Mouse (Mus musculus): Measurements from ENCODE around the gene Dennd2a.
"Not testable (repeated sequence)": the region's sequence is repeated elsewhere in the genome, so short reads cannot be mapped to it uniquely, and the experiment has no call there.

Gene Dennd2a

DNA sequence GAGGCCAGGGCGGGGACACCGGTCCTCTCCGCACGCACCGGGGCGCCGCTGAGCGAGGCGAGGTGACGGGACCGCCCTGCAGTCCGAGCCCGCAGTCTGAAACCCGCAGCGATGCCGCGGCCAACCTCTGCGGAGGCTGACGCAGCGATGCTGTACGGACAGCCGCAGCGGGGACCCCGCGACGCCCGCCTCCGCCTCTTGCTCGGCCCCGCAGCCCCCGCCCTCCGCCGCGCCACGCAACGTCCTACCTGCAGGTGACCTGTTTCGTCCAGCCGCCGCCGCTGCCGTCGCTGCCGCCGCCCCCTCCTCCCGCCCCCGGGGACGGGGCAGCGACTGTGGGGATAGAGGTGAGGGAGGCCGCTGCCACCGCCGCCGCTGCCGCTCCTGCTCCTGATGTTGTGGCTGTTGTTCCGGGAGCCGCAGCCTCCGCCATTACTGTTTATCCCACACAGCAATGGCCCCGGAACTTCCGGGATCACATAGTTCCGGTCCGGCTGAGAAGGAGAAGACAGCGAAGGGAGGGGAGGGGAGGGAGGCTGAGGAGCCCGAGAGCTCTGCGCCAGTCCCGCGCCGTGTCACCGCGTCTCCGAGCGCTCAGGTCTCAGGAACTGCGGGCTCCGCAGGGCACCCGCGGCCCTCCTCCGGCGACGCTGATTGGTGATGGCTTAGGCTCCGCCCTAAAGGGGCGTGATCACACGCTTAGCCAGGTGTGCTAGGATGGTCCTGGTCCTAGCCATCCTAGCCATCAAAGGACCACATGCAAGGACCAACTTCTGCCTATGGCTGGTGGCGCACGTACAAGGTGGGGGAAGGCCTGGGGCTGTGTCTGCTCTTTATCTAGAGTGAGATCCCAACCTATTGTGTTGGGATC is 137.6 kb downstream of the Dennd2a start, which contains the start of gene Mkrn1:
Gene Mkrn1, minus strand, starts transcription at position 612 of the 871 bp plus-strand sequence.
- CTCF ChIA-PET = no interaction called here

DNA sequence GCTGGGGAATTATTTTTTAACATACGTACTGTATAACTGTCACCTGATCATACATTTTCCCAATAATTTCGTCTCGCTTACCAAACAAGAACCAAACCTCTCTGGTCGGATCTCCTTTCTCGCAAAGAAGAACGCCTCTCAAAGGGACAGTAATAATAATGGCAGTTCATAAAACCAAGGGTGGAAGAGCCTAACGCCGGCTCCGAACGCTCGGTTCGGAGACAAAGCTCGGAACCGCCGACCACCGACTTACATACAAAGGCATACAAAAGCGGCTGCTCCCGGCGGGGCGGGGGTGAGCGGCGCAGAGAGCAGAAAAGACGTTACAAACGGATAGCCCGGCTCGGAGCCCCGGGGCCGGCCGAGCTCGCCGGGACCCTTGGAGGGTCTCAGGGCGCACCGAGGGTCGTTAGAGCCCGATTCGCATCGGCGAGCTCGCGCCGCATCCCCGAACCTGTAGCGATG is 138.2 kb downstream of the Dennd2a start:
- CTCF ChIA-PET = no interaction called here

- CTCF ChIA-PET = not testable (repeated sequence)
Measured at GRCm38 (mm10) chr6:39416654-39417053, 141.0 kb downstream of the Dennd2a start.

DNA sequence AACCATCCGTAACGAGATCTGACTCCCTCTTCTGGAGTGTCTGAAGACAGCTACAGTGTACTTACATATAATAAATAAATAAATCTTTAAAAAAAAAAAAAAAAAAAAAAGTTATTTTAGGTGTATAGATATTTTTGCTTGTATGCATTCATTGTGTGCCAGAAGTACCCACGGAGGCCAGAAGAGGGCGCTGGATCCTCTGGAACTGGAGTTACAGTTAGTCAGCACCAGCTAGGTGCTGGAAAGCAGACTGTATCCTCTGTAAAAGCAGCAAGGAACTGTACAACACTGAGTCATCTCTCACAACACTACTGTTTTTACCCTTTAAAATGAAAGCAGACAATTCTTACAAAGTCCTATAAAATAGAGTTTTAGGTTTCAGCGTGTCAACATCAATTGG is 141.9 kb downstream of the Dennd2a start:
- CTCF ChIA-PET = interaction anchor here (0.6 kb wide), 1 partner anchor 63 kb away, joined by 12 read pairs; no protein-coding TSS in a partner anchor

DNA sequence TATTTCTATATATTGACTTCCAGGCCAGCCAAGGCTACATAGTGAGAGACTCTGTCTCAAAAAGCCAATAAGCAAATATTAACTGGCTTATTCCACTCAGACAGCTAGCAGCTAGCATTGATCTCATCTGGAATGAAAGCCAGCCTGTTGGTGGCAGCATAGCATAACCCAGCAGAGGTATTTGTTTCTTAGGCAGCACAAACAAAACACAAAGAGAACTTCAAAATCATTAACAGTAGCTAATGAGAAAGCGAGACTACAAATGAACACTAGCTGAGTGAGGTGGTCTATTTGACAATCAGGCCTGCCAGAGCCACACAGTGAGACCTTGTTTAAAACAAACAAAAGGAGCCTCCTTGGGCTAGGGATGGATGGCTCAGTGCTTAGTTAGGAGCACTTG is 143.6 kb downstream of the Dennd2a start:
- CTCF ChIA-PET = interaction anchor here (1.3 kb wide), 1 partner anchor 11 kb away, joined by 3 read pairs; no protein-coding TSS in a partner anchor
